ENCODE assay signal across 8 mouse cellular contexts in the genomic region with DNA sequence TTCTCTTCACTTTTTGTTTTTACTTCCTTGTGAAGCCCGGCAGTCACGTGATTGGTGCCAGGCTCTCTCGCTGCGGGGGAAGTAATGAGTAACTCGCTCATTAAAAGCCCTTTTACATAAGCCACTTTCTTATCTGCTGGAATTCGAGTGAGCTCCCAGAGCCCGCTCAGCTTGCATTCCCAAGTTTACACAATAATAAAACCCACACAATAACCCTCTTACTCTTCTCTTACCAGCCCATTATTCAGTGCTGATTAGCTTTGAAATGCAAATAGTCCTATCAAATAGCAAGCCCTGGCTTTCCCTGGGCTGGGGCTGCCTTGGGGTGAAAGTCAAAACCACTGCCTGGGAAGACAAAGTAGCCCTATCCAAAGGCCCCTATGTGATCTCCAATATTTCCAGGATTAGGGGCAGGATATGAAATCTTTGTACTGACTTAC. TPM values are rescaled to one million over a fixed set of nuclear protein-coding genes. Genes with fewer than 3 reads are reported as not detected.
DNase-seq lines count a peak whose midpoint lies in the region; ATAC-seq lines count a peak whose summit lies in the region.

No protein-coding gene starts in this region.

- no peaks in the 10 kb centered on the region for H3K9me3 ChIP-seq in embryonic facial prominence, embryonic 10.5 days
- H3K9me3 ChIP-seq in heart, embryonic 11.5 days (replicated peaks; ENCODE audit: control insufficient read depth, low read length) = no peaks in the 10 kb centered on the region
- H3K9me3 ChIP-seq in midbrain, embryonic 15.5 days = no peaks in the 10 kb centered on the region
- no peaks in the 10 kb centered on the region for H3K9me3 ChIP-seq in stomach, embryonic 16.5 days (replicated peaks; ENCODE audit: control insufficient read depth, low read length)

- no peak; the same call in 1 of the 2 replicates for ATAC-seq in heart, embryonic 11.5 days (replicated peaks; ENCODE audit: insufficient number of reproducible peaks, low FRiP score, low TSS enrichment)
- ATAC-seq in midbrain, embryonic 15.5 days (replicated peaks) = peak; percentile 56; the same call in 1 of the 2 replicates
- ATAC-seq in stomach, embryonic 16.5 days (ENCODE audit: insufficient read depth, low FRiP score) = peak; percentile 84

- H3K4me3 ChIP-seq in embryonic facial prominence, embryonic 10.5 days = peak overlapping the region; percentile 61
- peak overlapping the region; percentile 53 for H3K4me3 ChIP-seq in heart, embryonic 11.5 days (ENCODE audit: low read depth, low read length)
- peak overlapping the region; percentile 31 for H3K4me3 ChIP-seq in midbrain, embryonic 15.5 days
- peak overlapping the region; percentile 47 for H3K4me3 ChIP-seq in stomach, embryonic 16.5 days (replicated peaks; ENCODE audit: low read length)

- peak overlapping the region; percentile 78 for H3K27ac ChIP-seq in embryonic facial prominence, embryonic 10.5 days (replicated peaks)
- H3K27ac ChIP-seq in heart, embryonic 11.5 days (ENCODE audit: low read depth, low read length) = peak overlapping the region; percentile 74
- H3K27ac ChIP-seq in midbrain, embryonic 15.5 days = no peak overlapping the region
- peak overlapping the region; percentile 93 for H3K27ac ChIP-seq in stomach, embryonic 16.5 days (ENCODE audit: low read length)

- 0% methylated on average over 7 of the region's 7 CpGs for WGBS in embryonic facial prominence, embryonic 10.5 days
- WGBS in heart, embryonic 11.5 days (ENCODE audit: insufficient replicate concordance) = 0% methylated on average over 7 of the region's 7 CpGs
- under 1% methylated on average over 7 of the region's 7 CpGs for WGBS in midbrain, embryonic 15.5 days
- 1% methylated on average over 7 of the region's 7 CpGs for WGBS in stomach, embryonic 16.5 days

- peak; percentile 73 for DNase-seq in urinary bladder, postnatal 14 days (ENCODE audit: low spot score)
- no peak for DNase-seq in urinary bladder, postnatal 10 days (ENCODE audit: low spot score)
- peak; percentile 61 for DNase-seq in embryonic facial prominence, embryonic 10.5 days (ENCODE audit: low spot score)
- DNase-seq in kidney, adult 9 months = peak; percentile 91
- peak; percentile 44 for DNase-seq in liver

- H3K9ac ChIP-seq in heart, embryonic 11.5 days (ENCODE audit: low read depth, low read length) = peak overlapping the region; percentile 69; the same call in 1 of the 2 replicates
- H3K9ac ChIP-seq in midbrain, embryonic 15.5 days = no peak overlapping the region; the same call in 1 of the 2 replicates
- H3K9ac ChIP-seq in stomach, embryonic 16.5 days (ENCODE audit: low read length) = peak overlapping the region; percentile 69

- peak overlapping the region; percentile 80 for H3K4me2 ChIP-seq in heart, embryonic 11.5 days
- peak overlapping the region; percentile 61 for H3K4me2 ChIP-seq in midbrain, embryonic 15.5 days
- H3K4me2 ChIP-seq in stomach, embryonic 16.5 days (ENCODE audit: low read depth, low read length) = peak overlapping the region; percentile 65

- H3K36me3 ChIP-seq in embryonic facial prominence, embryonic 10.5 days (replicated peaks) = no peaks in the 10 kb centered on the region
- no peaks in the 10 kb centered on the region for H3K36me3 ChIP-seq in heart, embryonic 11.5 days (ENCODE audit: control insufficient read depth, insufficient read depth, low read length)
- no peaks in the 10 kb centered on the region for H3K36me3 ChIP-seq in midbrain, embryonic 15.5 days (replicated peaks)
- H3K36me3 ChIP-seq in stomach, embryonic 16.5 days (ENCODE audit: control insufficient read depth, insufficient read depth, low read length) = no peaks in the 10 kb centered on the region

- peaks cover 16% of the 10 kb centered on the region for H3K4me1 ChIP-seq in embryonic facial prominence, embryonic 10.5 days
- peaks cover 9% of the 10 kb centered on the region for H3K4me1 ChIP-seq in heart, embryonic 11.5 days (ENCODE audit: control insufficient read depth, insufficient read depth, low read length)
- peaks cover 16% of the 10 kb centered on the region for H3K4me1 ChIP-seq in midbrain, embryonic 15.5 days
- peaks cover 12% of the 10 kb centered on the region for H3K4me1 ChIP-seq in stomach, embryonic 16.5 days (ENCODE audit: control insufficient read depth, insufficient read depth, low read length)

- H3K27me3 ChIP-seq in embryonic facial prominence, embryonic 10.5 days (replicated peaks; ENCODE audit: low read depth, poor library complexity, severe bottlenecking) = peaks cover 16% of the 10 kb centered on the region
- H3K27me3 ChIP-seq in heart, embryonic 11.5 days (ENCODE audit: control insufficient read depth, insufficient read depth, low read length) = no peaks in the 10 kb centered on the region
- H3K27me3 ChIP-seq in midbrain, embryonic 15.5 days (replicated peaks) = no peaks in the 10 kb centered on the region
- no peaks in the 10 kb centered on the region for H3K27me3 ChIP-seq in stomach, embryonic 16.5 days (ENCODE audit: control insufficient read depth, insufficient read depth, low read length)

RNA-seq across cellular contexts. Expression of a gene that starts 36.1 kb away (rescaled TPM):
- 30.4 and 33.7 TPM in 2 replicates for polyA plus RNA-seq in embryonic facial prominence, embryonic 10.5 days (2016; fragmentation: Nextera tagmentation; extraction: Ambion mirVana)
- polyA plus RNA-seq in heart, embryonic 11.5 days (2014; fragmentation: Nextera tagmentation; extraction: Ambion mirVana) = 24.5 and 28.1 TPM in 2 replicates
- polyA plus RNA-seq in midbrain, embryonic 15.5 days (2015; fragmentation: Nextera tagmentation; extraction: Ambion mirVana) = 169 and 181 TPM in 2 replicates
- polyA plus RNA-seq in stomach, embryonic 16.5 days (2015; fragmentation: Nextera tagmentation; extraction: Ambion mirVana) = 67.1 and 76.9 TPM in 2 replicates
